Mouse (Mus musculus) liver, embryonic 14.5 days (tissue): Measurements from ENCODE around the gene Ccdc13. TPM values are rescaled to one million over a fixed set of nuclear protein-coding genes. Genes with fewer than 3 reads are reported as not detected.

ENCODE experiments used
- ATAC-seq: fragments of 200-750 bp; cut with Nextera tagmentation; 2 replicates; pipeline ENCODE4 v1.8.0; 2017; ENCODE audit warnings: moderate number of reproducible peaks, mild to moderate bottlenecking, moderate library complexity; ENCODE audit not compliant: insufficient read depth
- DNase-seq, 3 experiments: peaks; one replicate each; pipeline ENCODE4 v3.0.0-alpha.2; 2012 to 2013; ENCODE audit warnings: low read depth in 3 of 3, low spot score in 3 of 3
- H3K27ac ChIP-seq: fragments of 300-500 bp; sonication (generic); 2 replicates; pipeline ENCODE4 v1.5.1; 2014; ENCODE audit warnings: moderate library complexity, mild to moderate bottlenecking, control low read depth, inconsistent platforms
- H3K27me3 ChIP-seq: fragments of 300-500 bp; sonication (generic); 2 replicates; pipeline ENCODE4 v1.6.1; 2014; ENCODE audit warnings: mild to moderate bottlenecking, low read length, moderate library complexity; ENCODE audit not compliant: control insufficient read depth, insufficient read depth
- H3K36me3 ChIP-seq: fragments of 300-500 bp; sonication (generic); replicated peaks from 2 replicates; pipeline ENCODE4 v1.6.1; 2014; ENCODE audit warnings: low read depth; ENCODE audit not compliant: control insufficient read depth, insufficient read depth
- H3K4me1 ChIP-seq, 2 experiments: fragments of 200-500 bp in 1 of 2; fragments of 300-500 bp in 1 of 2; sonication (generic) in 1 of 2; replicated peaks; 2 replicates each; pipeline ENCODE4 v1.6.1; 2012 to 2014; ENCODE audit warnings: antibody characterized with exemption in 1 of 2, inconsistent platforms in 1 of 2, low read length in 1 of 2; ENCODE audit not compliant: control insufficient read depth in 2 of 2, insufficient read depth in 2 of 2
- H3K4me2 ChIP-seq: fragments of 300-500 bp; sonication (generic); 2 replicates; pipeline ENCODE4 v1.6.1; 2014; ENCODE audit warnings: low read depth, mild to moderate bottlenecking, control low read depth, moderate library complexity
- H3K4me3 ChIP-seq, 2 experiments: fragments of 200-500 bp in 1 of 2; fragments of 300-500 bp in 1 of 2; sonication (generic) in 1 of 2; 2 replicates each; pipeline ENCODE4 v1.5.1; 2012 to 2014; ENCODE audit warnings: low read depth in 2 of 2, low read length in 2 of 2, mild to moderate bottlenecking in 2 of 2, control low read depth in 1 of 2, inconsistent platforms in 1 of 2, moderate library complexity in 1 of 2; ENCODE audit not compliant: insufficient read depth in 1 of 2
- H3K9ac ChIP-seq: fragments of 300-500 bp; sonication (generic); replicated peaks from 2 replicates; pipeline ENCODE4 v1.6.1; 2014; ENCODE audit warnings: mild to moderate bottlenecking, control low read depth, moderate library complexity
- H3K9me3 ChIP-seq: fragments of 300-500 bp; sonication (generic); 2 replicates; pipeline ENCODE4 v1.6.1; 2016; ENCODE audit warnings: low read length, mixed read lengths; ENCODE audit not compliant: control insufficient read depth
- CTCF ChIP-seq: IDR thresholded peaks from 2 replicates; pipeline ENCODE4 v1.5.1; 2016; ENCODE audit warnings: antibody characterized with exemption, low read depth, control low read depth
- EP300 ChIP-seq: IDR thresholded peaks from 2 replicates; pipeline ENCODE4 v1.6.1; 2016; ENCODE audit warnings: antibody characterized with exemption, low read depth
- WGBS: fragments of 180-500 bp; shearing (Covaris S2); extraction: QIAGEN DNeasy Blood & Tissue Kit; methylation state at CpG from one replicate; pipeline ENCODE4 v1.1.7; 2014; ENCODE audit not compliant: insufficient replicate concordance; 5-methylcytosine and 5-hydroxymethylcytosine counted together
- polyA plus RNA-seq, 2 experiments: library from polyadenylated mRNA; depleted of rRNA in 1 of 2; stranded (reverse) in 1 of 2; unstranded in 1 of 2; fragments of >200 nt; fragmentation: Nextera tagmentation in 1 of 2; extraction: Ambion mirVana in 1 of 2; gene quantifications; 2 replicates each; pipeline versions ENCODE4 v1.2.1 to v1.2.3; 2012 to 2014

Gene Ccdc13
- polyA plus RNA-seq, 2 experiments, result not detected

- no peaks in the 10 kb centered on the region for H3K9me3 ChIP-seq
- H3K36me3 ChIP-seq, result no peaks in the 10 kb centered on the region
- no peak for TF ChIP-seq EP300
- TF ChIP-seq CTCF, result no peak
- ATAC-seq (no peak), DNase-seq (no peak)
- H3K27ac ChIP-seq, result no peak overlapping the region
- no peak overlapping the region for H3K4me2 ChIP-seq
- H3K9ac ChIP-seq, result no peak overlapping the region
- H3K27me3 ChIP-seq, result peaks cover 33% of the 10 kb centered on the region
- H3K4me3 ChIP-seq, result no peak overlapping the region
- H3K4me1 ChIP-seq, result 0 out of 4 replicates have a peak, but pooled peaks cover 0 to 3% of the 10 kb centered on the region in 2 experiments
- WGBS, result 78% methylated on average over 10 of the region's 10 CpGs
Measured at GRCm38 (mm10) chr9:121762248-121762647, 77.0 kb downstream of the Ccdc13 start.

- DNase-seq (no peak), ATAC-seq (no peak)
- no peaks in the 10 kb centered on the region; the same call in 1 of the 2 replicates for H3K36me3 ChIP-seq
- no peak overlapping the region for H3K27ac ChIP-seq
- 0 out of 4 replicates have a peak, but pooled peaks cover 0 to 3% of the 10 kb centered on the region in 2 experiments for H3K4me1 ChIP-seq
- no peak overlapping the region for H3K4me3 ChIP-seq
- H3K4me2 ChIP-seq, result no peak overlapping the region
- no peak overlapping the region for H3K9ac ChIP-seq
- no peaks in the 10 kb centered on the region for H3K9me3 ChIP-seq
- peaks cover 33% of the 10 kb centered on the region for H3K27me3 ChIP-seq
- TF ChIP-seq EP300 (no peak), CTCF (no peak)
- WGBS, result 67% methylated on average over 8 of the region's 8 CpGs
Measured at GRCm38 (mm10) chr9:121761787-121762186, 77.5 kb downstream of the Ccdc13 start.

DNA sequence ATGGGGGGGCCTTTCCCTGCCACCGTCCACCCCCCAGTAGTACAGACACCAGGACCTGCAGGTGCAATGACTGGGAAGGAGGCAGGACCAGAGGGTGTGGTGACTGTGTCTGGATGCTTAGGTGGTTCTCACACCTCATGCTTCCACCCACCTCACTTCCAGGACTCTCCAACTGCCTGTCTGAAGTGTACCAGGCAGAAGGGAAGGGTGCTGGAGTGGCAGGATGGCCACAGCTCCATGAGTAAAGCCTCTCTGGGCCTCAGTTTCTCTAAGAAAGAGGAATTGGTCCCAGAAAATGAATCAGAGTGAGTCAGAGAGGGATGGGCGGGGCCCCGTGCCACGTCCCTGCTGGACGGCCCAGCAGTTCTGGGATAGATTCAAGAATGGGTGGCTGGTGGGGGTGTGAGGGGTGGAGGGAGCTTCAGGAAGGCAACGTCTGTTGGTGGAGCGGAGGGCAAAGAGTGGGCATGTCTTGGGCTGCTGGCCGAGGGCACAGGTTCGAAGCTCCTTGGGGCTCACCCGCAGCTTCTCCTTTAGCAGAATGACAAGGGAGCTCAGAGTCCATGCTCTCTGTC, 78.1 kb downstream of the Ccdc13 start:
- Histone ChIP-seq H3K4me1 (0 out of 4 replicates have a peak, but pooled peaks cover 0 to 3% of the 10 kb centered on the region in 2 experiments), H3K4me3 (no peak overlapping the region), H3K27ac (no peak overlapping the region), H3K36me3 (peaks cover 1% of the 10 kb centered on the region; the same call in 1 of the 2 replicates), H3K9ac (no peak overlapping the region), H3K9me3 (no peaks in the 10 kb centered on the region), H3K27me3 (peaks cover 33% of the 10 kb centered on the region), H3K4me2 (no peak overlapping the region)
- no peak for TF ChIP-seq CTCF
- TF ChIP-seq EP300, result no peak
- ATAC-seq, result no peak
- DNase-seq, result no peak
- WGBS, result 61% methylated on average over 10 of the region's 10 CpGs

- Histone ChIP-seq H3K36me3 (peaks cover 7% of the 10 kb centered on the region; the same call in 1 of the 2 replicates), H3K9me3 (no peaks in the 10 kb centered on the region), H3K27me3 (peaks cover 33% of the 10 kb centered on the region), H3K4me3 (peak overlapping the region; percentile 46 to 56), H3K27ac (no peak overlapping the region), H3K9ac (peak overlapping the region; percentile 32), H3K4me2 (peak overlapping the region; percentile 64), H3K4me1 (0 out of 4 replicates have a peak, but pooled peaks cover 0 to 3% of the 10 kb centered on the region in 2 experiments)
- ATAC-seq, result peak; percentile 16; the same call in 1 of the 2 replicates
- TF ChIP-seq EP300 (no peak), CTCF (no peak)
- no peak for DNase-seq
- 2% methylated on average over 43 of the region's 43 CpGs for WGBS
Measured at GRCm38 (mm10) chr9:121760271-121761090, 78.8 kb downstream of the Ccdc13 start.
